Mouse (Mus musculus) megakaryocyte, adult 5-6 weeks (primary cell): ENCODE results near the gene Vax2. TPM values are rescaled to one million over a fixed set of nuclear protein-coding genes. Genes with fewer than 3 reads are reported as not detected.

ENCODE experiments used
- ATAC-seq: 2 replicates; pipeline ENCODE4 v1.8.0; 2016; ENCODE audit warnings: mild to moderate bottlenecking, inconsistent platforms; ENCODE audit not compliant: poor library complexity, severe bottlenecking
- total RNA-seq, 2 experiments: library from RNA; stranded (forward) in 1 of 2; stranded (reverse) in 1 of 2; fragments of 153-499, 151-499 nt in 1 of 2; fragments of 221-1000, 200-1000 nt in 1 of 2; gene quantifications; 2 replicates each; pipeline versions ENCODE4 v1.2.3 to v1.2.4; 2015 to 2017

The Vax2 gene
- not detected in 2 replicates for total RNA-seq (2015)
- total RNA-seq (2017): not detected in 2 replicates

DNA sequence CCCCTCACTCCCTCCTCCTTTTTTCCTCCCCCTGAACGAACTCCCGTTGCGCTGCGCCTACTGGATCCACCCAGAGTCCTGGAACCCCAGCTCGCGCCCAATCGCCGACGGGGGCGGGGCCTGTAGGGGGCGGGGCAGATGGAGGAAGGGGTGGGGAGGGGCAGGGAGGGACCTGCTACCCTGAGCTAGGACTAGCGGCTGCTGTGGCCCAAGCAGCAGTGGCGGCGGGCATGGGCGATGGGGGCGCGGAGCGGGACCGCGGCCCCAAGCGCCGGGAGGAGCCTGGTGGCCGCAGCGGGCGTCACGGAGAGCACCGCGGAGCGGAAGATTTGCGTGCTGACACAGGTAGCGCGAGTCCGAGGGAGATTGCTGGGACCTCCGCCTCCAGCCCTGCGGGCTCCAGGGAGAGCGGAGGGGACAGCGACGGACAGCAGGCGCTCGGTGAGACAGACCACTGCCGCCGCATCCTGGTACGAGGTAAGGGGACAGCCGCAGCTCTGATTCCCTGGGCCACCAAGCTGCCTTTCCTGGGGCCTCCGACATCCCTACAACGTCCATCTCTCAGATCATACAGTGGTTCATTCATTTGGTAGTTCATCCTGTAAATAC, at the start of gene Vax2:
Gene Vax2 (plus strand): TSS at position 198 of the 609 bp plus-strand sequence.
- ATAC-seq: 0 out of 2 replicates have a peak, but pooled peaks have one; percentile 35

DNA sequence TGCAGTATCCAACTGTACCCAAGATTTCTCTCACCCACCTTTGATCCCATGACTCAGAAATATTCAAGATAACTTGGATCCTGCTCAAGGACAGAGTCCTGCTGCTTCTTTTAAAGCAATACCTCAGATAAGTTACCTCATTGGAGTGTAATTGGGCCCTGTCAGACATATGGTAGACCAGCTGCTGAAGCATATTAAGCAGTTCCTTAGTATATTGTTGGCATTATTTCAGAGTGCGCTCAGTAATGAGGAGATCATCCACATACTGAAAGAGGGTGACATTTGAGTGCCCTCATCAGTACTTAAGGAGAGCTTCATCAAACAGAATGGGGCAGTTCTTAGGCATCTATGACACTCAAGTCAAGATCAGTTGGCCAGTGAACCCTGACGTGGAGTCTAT, 46.1 kb upstream of the Vax2 start:
- ATAC-seq: no peak

DNA sequence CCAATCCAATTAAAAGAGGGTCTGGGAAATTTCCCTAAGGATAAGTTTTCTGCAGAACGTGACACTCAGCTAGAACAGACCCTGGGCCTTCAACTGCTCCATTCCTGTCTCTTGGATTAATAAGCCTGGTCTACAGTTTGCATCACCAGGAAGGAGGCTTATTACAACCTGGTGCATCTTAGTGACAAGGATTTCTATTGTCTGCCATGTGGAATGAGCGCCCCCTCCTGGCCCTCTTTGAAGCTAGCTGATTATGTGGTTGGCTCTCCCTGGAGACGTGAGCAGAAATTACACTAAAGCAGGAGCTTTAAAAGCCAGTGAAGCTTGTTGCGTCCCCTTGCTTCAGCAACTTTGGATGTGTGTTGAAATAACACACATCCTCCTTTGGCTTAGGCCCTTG, 37.7 kb upstream of the Vax2 start:
- no peak for ATAC-seq

DNA sequence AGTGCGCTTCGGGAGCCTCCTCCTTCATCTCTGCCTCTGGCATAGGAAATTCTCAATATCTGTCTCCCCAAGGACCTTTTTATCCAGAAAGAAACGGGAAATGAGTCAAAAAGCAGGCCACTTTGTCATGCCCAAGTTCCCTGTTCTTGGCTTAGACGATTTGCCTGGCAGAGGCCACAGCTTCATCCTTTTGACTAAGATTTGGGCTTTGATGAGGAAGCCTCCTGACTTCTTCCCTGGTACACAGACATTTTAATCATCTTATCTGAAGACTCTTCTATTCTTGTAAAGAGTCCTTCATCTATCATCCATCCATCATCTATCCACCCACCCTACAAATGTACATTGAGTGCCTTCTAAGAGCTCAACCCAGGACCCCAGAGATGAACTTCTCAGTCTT, 33.3 kb upstream of the Vax2 start, which contains the start of gene Cd207:
Gene Cd207 (minus strand): TSS at position 101 of the 400 bp plus-strand sequence.
- no peak for ATAC-seq

DNA sequence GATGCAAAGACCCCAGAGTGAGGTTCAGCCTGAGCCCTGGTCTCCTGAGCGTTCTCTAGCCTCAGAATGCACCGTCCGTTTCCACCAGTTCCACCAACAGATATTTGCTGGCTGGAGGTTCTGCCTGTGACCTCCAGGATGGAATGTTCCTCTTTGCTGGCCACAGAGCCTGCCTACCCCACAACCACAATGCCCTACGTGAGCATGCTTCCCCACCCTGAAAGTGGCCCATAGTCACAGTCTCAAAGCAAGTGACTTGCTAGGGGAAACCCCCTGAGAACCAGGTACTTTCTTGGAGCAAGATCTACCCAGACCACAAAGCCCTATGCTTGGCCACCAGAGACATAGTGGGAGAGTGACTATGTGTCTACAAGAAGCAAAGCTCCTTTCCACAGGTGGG, 21.7 kb upstream of the Vax2 start:
- ATAC-seq: no peak

DNA sequence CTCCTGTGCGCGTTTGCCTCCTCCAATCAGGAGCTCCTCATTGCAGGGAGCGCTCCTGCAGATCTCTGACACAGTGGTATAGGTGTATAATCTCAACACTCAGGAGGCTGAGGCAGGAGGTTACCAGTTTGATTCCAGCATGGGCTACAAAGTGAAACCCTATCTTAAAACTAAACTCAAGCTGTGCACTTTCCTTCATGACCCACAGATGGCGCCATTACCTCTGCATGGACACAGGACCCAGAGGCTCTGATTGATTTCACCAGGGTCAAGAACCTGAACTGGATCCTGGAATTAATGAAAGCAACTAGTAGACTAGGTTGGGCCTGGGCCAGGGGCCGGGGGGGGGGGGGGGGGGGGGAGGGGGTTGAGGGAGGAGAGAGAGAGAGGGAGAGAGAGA, 20.8 kb upstream of the Vax2 start:
- ATAC-seq: peak; percentile 52

DNA sequence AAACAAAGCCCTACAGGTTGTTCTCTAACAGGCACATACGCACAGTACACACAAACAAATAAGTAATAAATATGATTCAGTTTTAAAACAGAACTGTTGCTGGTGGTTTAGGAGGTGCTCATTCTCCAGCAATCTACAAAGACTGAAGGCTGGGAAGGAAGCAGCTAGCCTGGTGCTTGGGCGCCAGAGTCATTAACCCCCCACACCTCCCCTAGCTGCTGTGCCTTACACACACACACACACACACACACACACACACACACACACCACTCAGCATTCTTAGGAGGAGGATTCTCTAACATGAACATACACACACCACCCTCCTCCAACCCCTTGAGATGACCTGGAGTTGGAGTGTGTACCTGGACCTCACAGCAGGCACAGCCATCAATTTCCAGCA, 20.1 kb upstream of the Vax2 start:
- ATAC-seq: no peak

DNA sequence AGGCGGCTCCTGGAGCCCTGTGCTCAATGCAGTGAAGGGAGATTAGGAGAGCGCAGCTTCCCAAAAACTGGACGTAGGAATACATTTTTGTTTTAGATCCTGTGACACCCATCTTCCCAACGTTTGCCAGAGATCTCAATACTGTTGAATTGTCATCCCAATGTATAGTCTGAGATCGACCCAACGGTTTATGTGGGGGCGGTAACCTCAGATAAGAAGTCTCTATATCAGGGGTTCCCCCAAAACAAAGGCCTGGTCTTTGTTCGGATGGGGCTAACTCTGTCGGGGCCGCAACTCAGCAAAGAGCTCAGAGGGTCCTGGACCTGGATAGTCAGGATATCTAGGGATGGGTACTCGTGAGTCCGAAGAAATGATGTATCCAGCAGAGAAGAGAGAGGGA, 18.1 kb upstream of the Vax2 start:
- no peak for ATAC-seq

DNA sequence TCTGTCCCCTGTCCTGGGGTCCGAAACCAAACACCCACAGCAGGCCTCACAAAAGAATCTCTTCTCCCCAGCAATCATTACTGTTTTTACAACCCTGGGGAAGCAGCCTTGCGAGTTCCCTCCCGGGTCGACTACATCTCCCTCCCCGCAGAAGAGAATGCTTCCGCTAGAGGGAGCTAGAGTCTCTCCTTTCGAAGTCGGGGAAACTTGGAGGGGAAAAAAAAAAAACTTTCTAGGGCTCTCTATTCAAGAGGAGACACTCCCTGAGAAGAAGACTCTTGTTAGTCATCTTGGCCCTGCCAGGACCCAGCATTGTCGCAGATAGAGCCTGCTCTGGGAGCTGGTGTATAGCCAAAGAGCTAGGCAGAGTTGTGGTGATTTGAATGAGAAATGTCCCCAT, 17.2 kb upstream of the Vax2 start:
- peak; percentile 59 for ATAC-seq

DNA sequence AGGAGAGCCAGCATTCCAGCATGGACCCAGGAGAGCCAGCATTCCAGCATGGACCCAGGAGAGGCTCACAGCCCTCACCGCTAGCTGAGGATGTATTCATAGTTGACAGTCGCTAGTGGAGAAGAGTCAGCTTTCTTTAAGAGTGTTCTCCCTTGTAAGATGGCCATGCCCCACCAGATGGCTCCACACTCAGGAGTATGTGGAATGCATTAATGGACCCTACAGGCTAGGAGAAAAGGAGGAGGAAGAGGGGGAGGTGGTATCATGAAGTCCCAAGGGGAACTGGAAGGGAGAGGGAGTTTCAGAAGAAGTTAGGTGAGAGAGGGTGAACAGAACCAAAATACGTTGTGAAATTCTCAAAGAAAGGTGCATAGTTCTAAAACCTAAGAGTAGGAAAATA, 15.3 kb upstream of the Vax2 start:
- ATAC-seq: no peak

DNA sequence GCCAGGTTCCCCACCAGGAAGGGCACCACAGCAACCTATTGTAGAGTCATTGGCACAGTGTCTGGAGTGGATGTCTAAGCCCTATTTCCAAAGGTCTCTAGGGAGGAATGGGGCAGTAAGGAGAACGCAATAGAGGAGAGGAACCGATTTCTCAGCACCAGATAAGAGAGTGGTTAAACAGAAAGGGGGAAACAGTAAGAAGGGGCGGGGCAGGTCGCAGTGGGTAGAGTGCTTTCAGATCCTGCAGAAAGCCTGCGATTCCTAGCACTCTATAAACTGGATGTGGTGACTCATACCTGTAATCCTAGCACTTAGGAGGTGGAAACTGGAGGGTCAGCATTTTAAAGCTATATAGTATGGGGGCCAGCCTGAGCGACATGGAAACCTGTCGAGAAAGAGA, 14.4 kb upstream of the Vax2 start:
- peak; percentile 49; the same call in 1 of the 2 replicates for ATAC-seq

DNA sequence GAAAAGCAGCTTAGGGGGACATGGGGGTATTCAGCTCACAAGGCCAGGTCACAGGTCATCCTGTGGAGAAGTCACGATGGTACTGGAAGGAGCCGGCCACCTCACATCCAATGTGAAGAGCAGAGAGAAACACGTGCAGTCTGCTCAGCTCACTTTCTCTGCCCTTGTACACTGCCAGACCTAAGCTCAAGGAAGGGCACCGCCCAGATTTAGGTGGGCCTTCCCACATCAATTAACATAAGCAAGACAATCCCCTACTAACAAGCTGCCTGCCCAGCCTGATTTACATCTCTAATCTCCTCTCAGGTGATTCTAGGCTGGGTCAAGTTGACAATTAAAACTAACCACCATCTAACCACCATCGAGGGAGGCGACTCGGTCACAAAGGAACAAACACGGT, 13.1 kb upstream of the Vax2 start:
- ATAC-seq: no peak

DNA sequence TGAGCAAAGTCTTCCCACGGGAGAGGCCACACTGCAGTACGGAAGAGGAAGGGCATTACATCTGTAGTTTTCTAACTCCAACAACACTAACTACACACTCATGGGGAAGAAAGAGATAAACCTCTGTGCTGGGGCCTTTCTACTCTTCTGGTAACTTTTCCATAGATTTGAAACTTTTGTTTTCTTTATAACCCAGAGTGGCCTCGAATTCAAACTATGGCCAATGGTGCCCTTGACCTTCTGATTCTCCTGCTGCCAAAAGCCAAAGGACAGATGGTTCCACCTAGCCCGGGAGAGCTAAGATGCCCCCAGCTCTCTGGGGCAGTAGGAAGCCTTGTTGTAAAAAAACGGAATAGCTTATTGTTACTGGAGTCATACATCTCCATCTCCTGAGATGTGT, 11.1 kb upstream of the Vax2 start:
- ATAC-seq: no peak

DNA sequence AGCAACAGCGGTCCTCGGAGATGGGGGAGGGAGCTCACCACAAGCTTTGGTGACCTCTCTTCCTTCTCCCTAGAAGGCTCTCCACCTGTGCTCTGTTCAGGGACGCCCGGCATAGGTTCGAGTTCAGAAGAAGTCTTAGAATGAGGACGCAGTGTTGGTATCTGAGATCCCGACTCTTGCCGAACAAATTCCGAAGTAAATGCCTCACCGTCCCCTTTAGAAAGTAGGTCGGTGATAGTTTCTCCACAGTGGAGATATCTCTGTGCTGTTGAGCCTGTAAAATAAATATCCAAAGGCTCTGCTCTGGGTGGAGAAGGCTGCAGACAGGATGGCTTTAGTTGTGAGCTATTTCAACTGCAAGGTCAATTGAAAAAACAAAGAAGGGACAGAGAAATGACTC, 10.1 kb upstream of the Vax2 start:
- ATAC-seq: no peak

DNA sequence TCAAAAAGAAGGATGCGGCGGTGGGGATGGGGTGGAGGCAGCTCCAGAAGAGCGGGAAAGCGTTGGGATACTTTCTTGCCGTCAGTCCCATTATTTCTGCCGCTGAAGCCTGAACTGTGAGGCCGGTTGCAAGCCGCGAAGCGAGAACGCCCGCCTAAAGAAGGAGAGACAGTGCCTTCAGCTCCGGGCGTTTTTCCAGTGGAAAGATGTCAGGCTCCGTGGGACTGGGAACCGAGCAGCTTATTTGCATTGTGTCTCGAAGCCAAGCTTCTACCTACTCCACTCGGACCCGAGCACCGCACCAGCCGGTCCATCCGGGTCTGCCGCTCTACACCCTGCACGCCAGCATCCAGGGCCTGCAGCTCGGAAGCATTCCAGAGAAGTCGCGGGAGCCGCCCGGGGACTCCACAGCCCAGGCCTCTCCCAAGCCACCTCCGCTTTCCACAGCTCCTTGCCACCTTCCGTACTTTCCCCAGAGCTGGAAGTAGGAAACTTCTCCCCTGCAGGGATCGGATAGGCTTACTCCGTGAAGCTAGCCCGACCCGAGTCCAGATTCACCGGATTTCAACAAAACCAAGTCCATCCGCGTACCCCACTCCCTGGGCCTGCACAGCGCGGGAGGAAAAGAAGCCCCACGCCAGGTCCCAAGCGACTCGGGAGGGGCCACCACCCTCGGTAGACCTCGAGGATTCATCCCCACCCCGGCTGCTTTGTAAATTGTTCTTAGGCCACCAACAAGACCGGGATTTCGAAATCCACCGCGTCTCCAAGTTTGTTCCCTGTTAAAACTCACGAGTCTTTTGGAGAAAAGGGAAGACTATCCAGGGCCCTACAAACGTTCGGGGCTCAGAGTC, 8.7 kb upstream of the Vax2 start:
- ATAC-seq: no peak

DNA sequence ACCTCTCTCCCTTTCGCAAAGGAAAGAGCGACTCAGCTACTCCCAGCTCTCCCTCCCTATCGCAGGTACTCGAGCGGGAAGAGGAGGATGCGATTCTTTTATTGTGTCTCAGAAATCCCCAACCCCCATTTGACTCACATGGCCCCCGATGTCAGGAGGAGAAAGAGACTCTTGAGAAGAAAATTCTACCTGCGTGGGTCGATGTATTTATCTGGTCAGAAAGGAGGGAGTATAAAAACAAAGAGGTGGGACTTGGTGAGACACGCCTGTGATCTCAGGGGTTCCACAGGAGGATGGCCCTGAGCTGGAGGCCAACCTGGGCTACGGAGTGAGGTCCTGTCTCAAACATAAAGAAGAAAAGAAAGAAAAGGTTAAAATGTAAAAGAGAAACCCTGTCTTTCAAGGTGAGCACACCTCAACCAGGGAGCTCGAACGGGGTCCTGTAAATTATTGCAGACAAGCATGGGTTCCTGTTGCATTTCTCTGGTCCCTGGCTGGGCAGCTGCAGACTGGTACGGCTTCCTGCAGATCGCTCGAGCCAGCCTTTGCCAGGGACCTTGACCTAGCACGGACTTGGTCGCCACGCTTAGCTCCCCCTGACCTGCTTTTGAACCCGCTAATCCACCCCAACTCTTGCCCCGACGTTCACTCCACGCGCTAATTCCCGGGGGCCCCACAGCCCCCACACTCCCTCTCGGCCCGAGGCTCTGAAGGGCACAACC, 7.9 kb upstream of the Vax2 start:
- no peak for ATAC-seq

DNA sequence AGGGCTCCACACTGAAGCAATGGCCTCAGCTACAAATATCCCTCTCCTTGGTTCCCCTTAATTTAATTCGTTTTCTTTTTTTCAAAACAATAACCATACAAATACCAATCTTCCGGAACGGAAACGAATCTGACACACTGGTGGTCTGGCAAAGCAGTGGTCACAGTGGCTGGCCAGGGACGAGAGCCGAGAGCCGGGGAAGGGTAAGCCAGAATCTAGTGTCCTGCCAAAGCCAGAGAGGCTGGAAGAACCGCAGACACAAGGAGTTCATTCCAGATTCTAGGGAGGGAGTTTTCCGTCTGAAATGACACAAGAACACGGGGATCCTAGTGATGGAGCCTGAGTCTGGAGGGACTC, 7.4 kb upstream of the Vax2 start:
- ATAC-seq: no peak

DNA sequence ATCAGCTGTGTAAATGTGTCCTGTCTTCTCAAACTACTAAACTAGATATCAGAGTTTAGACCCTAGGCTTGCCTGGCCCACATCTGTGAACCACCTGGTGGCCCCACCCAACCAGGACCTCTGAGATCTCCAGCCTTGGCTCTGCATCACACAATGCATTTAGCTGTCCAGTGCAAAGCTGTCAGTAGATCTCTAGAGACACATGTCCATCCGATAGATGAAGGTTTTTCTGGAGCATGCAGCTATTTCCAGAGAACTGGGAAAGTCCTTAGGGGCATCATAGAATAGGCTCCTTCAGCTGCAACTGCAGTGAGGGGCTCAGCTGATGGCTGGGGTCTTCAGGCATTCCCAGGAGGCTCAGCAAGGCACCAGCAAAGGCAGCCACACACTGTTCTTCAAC, 6.8 kb upstream of the Vax2 start:
- ATAC-seq: no peak

DNA sequence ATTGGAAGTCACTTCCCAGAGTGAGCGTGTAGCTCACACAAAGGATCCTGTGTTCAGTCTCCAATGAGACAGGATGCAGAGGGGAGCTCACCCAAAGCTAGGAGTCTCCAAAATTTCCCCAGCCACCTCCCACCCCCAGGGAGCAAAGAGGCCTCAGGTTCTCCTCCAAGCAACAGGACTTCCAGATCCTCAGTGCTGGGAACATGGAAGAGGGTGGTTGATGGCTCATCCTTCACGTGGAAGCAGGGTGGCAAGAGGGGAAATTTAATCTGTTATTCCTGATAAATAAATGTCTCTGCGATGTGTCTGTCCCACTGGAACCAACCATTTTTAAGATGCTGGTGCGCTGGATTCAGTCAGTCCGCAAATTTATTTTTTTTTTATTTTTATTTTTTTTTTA, 6.4 kb upstream of the Vax2 start:
- no peak for ATAC-seq

DNA sequence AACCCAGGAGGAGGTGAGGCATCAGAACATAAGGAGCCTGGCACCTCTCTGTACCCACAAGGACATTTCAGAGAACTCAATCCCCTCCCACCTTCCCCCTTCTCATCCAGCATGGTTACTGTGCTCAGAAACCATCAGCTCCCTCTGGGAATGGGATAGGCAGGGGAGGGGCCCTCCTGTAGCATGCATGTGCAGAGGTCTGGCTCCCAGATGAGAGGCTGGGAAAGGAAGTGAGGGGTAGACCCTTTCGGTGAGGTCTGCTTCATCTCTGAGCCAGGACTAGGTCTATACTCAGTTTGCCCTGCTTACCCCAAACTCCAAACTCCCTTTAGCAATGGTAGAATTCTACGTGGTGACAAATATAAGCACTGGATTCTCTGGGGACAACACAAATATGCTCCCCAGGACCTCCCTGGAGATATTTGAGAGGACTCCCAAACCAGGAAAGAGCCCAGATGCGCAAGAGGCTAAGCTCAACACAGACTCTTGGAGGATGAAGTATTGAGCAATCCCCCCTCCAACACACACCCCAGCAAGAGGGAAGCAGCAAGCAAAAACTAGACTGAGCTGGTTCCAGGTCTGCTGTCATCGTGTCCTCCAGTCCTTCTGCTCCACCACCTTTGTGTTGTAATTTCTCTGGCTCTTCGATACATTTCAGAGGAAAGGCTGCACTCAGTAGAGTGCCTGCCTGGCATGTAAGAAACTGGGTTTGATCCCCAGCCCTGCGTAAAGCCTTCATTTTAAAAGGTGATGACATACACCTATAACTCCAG, 3.1 kb upstream of the Vax2 start:
- no peak for ATAC-seq
